Mouse (Mus musculus) CH12.LX (cell line): Measurements from ENCODE around the gene Gm21970. TPM values are rescaled to one million over a fixed set of nuclear protein-coding genes. Genes with fewer than 3 reads are reported as not detected.

Experiments used
- DNase-seq: peaks from one replicate; pipeline ENCODE4 v3.0.0-alpha.2; 2013; ENCODE audit errors: extremely low read depth
- H3K27ac ChIP-seq: 2 replicates; pipeline ENCODE4 v1.5.1; 2012; ENCODE audit warnings: low read depth, mild to moderate bottlenecking, control low read depth, moderate library complexity; ENCODE audit not compliant: insufficient read depth
- H3K27me3 ChIP-seq: replicated peaks from 2 replicates; pipeline ENCODE3; 2012; ENCODE audit warnings: inconsistent platforms
- H3K36me3 ChIP-seq, 2 experiments: replicated peaks in 1 of 2; 2 replicates each; pipeline versions ENCODE3 to v1.6.1; 2012; ENCODE audit warnings: inconsistent platforms in 1 of 2, low read length in 1 of 2, mild to moderate bottlenecking in 1 of 2, mixed read lengths in 1 of 2, moderate library complexity in 1 of 2; ENCODE audit not compliant: control insufficient read depth in 1 of 2, insufficient read depth in 1 of 2
- H3K4me1 ChIP-seq, 2 experiments: 2 replicates each; pipeline ENCODE4 v1.6.1; 2012; ENCODE audit warnings: inconsistent platforms in 1 of 2, moderate library complexity in 1 of 2; ENCODE audit not compliant: insufficient read depth in 2 of 2, control insufficient read depth in 1 of 2
- H3K4me2 ChIP-seq: 2 replicates; pipeline ENCODE4 v1.6.1; 2012; ENCODE audit warnings: low read depth, mild to moderate bottlenecking, control low read depth; ENCODE audit not compliant: poor library complexity, insufficient read depth, severe bottlenecking
- H3K4me3 ChIP-seq, 3 experiments: fragments of 150-350 bp in 1 of 3; sonication (generic) in 1 of 3; replicated peaks in 1 of 3; 2 replicates each; pipeline versions ENCODE3 to v1.5.1; 2011 to 2012; ENCODE audit warnings: low read depth in 2 of 3, low read length in 2 of 3, mild to moderate bottlenecking in 2 of 3, moderate library complexity in 2 of 3, control low read depth in 1 of 3, improper control_type of control experiment in 1 of 3, inconsistent platforms in 1 of 3, mixed read lengths in 1 of 3; ENCODE audit not compliant: poor library complexity in 1 of 3
- H3K79me2 ChIP-seq: replicated peaks from 2 replicates; pipeline ENCODE4 v1.6.1; 2012; ENCODE audit warnings: mild to moderate bottlenecking, moderate library complexity; ENCODE audit not compliant: control insufficient read depth, poor library complexity, insufficient read depth, severe bottlenecking; ENCODE audit errors: extremely low read depth
- H3K9ac ChIP-seq: 2 replicates; pipeline ENCODE4 v1.6.1; 2012; ENCODE audit warnings: low read depth, mild to moderate bottlenecking, control low read depth, moderate library complexity; ENCODE audit not compliant: insufficient read depth
- H3K9me3 ChIP-seq: replicated peaks from 2 replicates; pipeline ENCODE3; 2012; ENCODE audit warnings: low read length, inconsistent platforms, mixed read lengths
- BHLHE40 ChIP-seq: IDR thresholded peaks from 2 replicates; pipeline ENCODE4 v1.6.1; 2011; ENCODE audit warnings: mild to moderate bottlenecking, low read depth, low read length, improper control_type of control experiment
- CHD1 ChIP-seq: IDR thresholded peaks from 2 replicates; pipeline ENCODE4 v1.6.1; 2012; ENCODE audit warnings: low read depth, low read length, improper control_type of control experiment, inconsistent platforms
- CHD2 ChIP-seq: IDR thresholded peaks from 2 replicates; pipeline ENCODE4 v1.6.1; 2011; ENCODE audit warnings: low read length, improper control_type of control experiment
- CTCF ChIP-seq, 2 experiments: IDR thresholded peaks in 1 of 2; conservative IDR thresholded peaks in 1 of 2; 2 replicates each; pipeline ENCODE4 v1.5.1; 2011 to 2012; ENCODE audit warnings: low read depth in 2 of 2, low read length in 2 of 2, improper control_type of control experiment in 1 of 2, inconsistent platforms in 1 of 2, mild to moderate bottlenecking in 1 of 2, moderate library complexity in 1 of 2
- E2F4 ChIP-seq: IDR thresholded peaks from 2 replicates; pipeline ENCODE4 v1.6.1; 2011; ENCODE audit warnings: low read depth, low read length, improper control_type of control experiment; ENCODE audit not compliant: insufficient replicate concordance
- ELF1 ChIP-seq: IDR thresholded peaks from 2 replicates; pipeline ENCODE4 v1.6.1; 2014; ENCODE audit warnings: low read depth, mild to moderate bottlenecking, inconsistent platforms, low read length, improper control_type of control experiment
- EP300 ChIP-seq: IDR thresholded peaks from 2 replicates; pipeline ENCODE4 v1.6.1; 2011; ENCODE audit warnings: low read length, improper control_type of control experiment
- ETS1 ChIP-seq: conservative IDR thresholded peaks from 2 replicates; pipeline ENCODE4 v1.6.1; 2012; ENCODE audit warnings: low read depth, mild to moderate bottlenecking, inconsistent platforms, low read length, improper control_type of control experiment, moderate library complexity
- GABPA ChIP-seq: IDR thresholded peaks from 2 replicates; pipeline ENCODE4 v1.6.1; 2012; ENCODE audit warnings: low read depth, low read length, improper control_type of control experiment, inconsistent platforms; ENCODE audit not compliant: insufficient replicate concordance
- IRF4 ChIP-seq: IDR thresholded peaks from 2 replicates; pipeline ENCODE4 v1.6.1; 2014; ENCODE audit warnings: low read depth, mild to moderate bottlenecking, inconsistent platforms, low read length, improper control_type of control experiment
- JUN ChIP-seq: IDR thresholded peaks from 2 replicates; pipeline ENCODE4 v1.6.1; 2011; ENCODE audit warnings: low read depth, mild to moderate bottlenecking, low read length, improper control_type of control experiment, moderate library complexity; ENCODE audit not compliant: insufficient read depth
- JUND ChIP-seq: conservative IDR thresholded peaks from 2 replicates; pipeline ENCODE4 v1.6.1; 2011; ENCODE audit warnings: low read depth, low read length, improper control_type of control experiment
- KAT2A ChIP-seq: IDR thresholded peaks from 2 replicates; pipeline ENCODE4 v1.6.1; 2012; ENCODE audit warnings: low read length, improper control_type of control experiment, inconsistent platforms; ENCODE audit not compliant: insufficient replicate concordance
- MAFK ChIP-seq: IDR thresholded peaks from 2 replicates; pipeline ENCODE4 v1.6.1; 2011; ENCODE audit warnings: low read length, improper control_type of control experiment; ENCODE audit not compliant: insufficient replicate concordance
- MAX ChIP-seq: IDR thresholded peaks from 2 replicates; pipeline ENCODE4 v1.6.1; 2011; ENCODE audit warnings: low read length, improper control_type of control experiment
- MAZ ChIP-seq: IDR thresholded peaks from 2 replicates; pipeline ENCODE4 v1.6.1; 2012; ENCODE audit warnings: low read depth, mild to moderate bottlenecking, inconsistent platforms, low read length, improper control_type of control experiment, moderate library complexity
- MEF2A ChIP-seq: IDR thresholded peaks from 2 replicates; pipeline ENCODE4 v1.6.1; 2014; ENCODE audit warnings: low read depth, mild to moderate bottlenecking, inconsistent platforms, low read length, improper control_type of control experiment, borderline replicate concordance
- MXI1 ChIP-seq: IDR thresholded peaks from 2 replicates; pipeline ENCODE4 v1.6.1; 2011; ENCODE audit warnings: mild to moderate bottlenecking, low read depth, low read length, improper control_type of control experiment
- MYC ChIP-seq: IDR thresholded peaks from 2 replicates; pipeline ENCODE4 v1.6.1; 2011; ENCODE audit warnings: low read depth, mild to moderate bottlenecking, improper control_type of control experiment, low read length
- NRF1 ChIP-seq: IDR thresholded peaks from 2 replicates; pipeline ENCODE4 v1.6.1; 2014; ENCODE audit warnings: low read depth, mild to moderate bottlenecking, inconsistent platforms, low read length, improper control_type of control experiment, moderate library complexity
- POLR2A ChIP-seq: IDR thresholded peaks from 2 replicates; pipeline ENCODE4 v1.6.1; 2011; ENCODE audit warnings: low read depth, mild to moderate bottlenecking, improper control_type of control experiment, low read length
- POLR2AphosphoS2 ChIP-seq: IDR thresholded peaks from 2 replicates; pipeline ENCODE4 v1.6.1; 2011; ENCODE audit warnings: low read depth, low read length, improper control_type of control experiment
- RAD21 ChIP-seq: IDR thresholded peaks from 2 replicates; pipeline ENCODE4 v1.6.1; 2011; ENCODE audit warnings: low read depth, mild to moderate bottlenecking, low read length, improper control_type of control experiment, moderate library complexity
- SIN3A ChIP-seq: IDR thresholded peaks from 2 replicates; pipeline ENCODE4 v1.6.1; 2012; ENCODE audit warnings: low read length, improper control_type of control experiment, inconsistent platforms
- TBP ChIP-seq: conservative IDR thresholded peaks from 2 replicates; pipeline ENCODE4 v1.6.1; 2011; ENCODE audit warnings: low read depth, low read length, improper control_type of control experiment
- TCF12 ChIP-seq: IDR thresholded peaks from 2 replicates; pipeline ENCODE4 v1.6.1; 2014; ENCODE audit warnings: low read depth, mild to moderate bottlenecking, inconsistent platforms, low read length, improper control_type of control experiment
- UBTF ChIP-seq: IDR thresholded peaks from 2 replicates; pipeline ENCODE4 v1.6.1; 2012; ENCODE audit warnings: low read depth, mild to moderate bottlenecking, inconsistent platforms, low read length, improper control_type of control experiment, moderate library complexity
- USF2 ChIP-seq: conservative IDR thresholded peaks from 2 replicates; pipeline ENCODE4 v1.6.1; 2011; ENCODE audit warnings: low read depth, low read length, improper control_type of control experiment
- ZC3H11A ChIP-seq: IDR thresholded peaks from 2 replicates; pipeline ENCODE4 v1.6.1; 2012; ENCODE audit warnings: low read depth, mild to moderate bottlenecking, inconsistent platforms, low read length, improper control_type of control experiment
- ZKSCAN1 ChIP-seq: IDR thresholded peaks from 2 replicates; pipeline ENCODE4 v1.6.1; 2012; ENCODE audit warnings: low read depth, inconsistent platforms, low read length, improper control_type of control experiment, borderline replicate concordance
- ZNF384 ChIP-seq: IDR thresholded peaks from 2 replicates; pipeline ENCODE4 v1.6.1; 2012; ENCODE audit warnings: low read depth, low read length, improper control_type of control experiment, inconsistent platforms
- dilution Hi-C: fragments of 300-500 bp; cut with MboI; formaldehyde crosslinking; loops from 2 replicates; pipeline ENCODE4 v1.14.3; 2020; ENCODE audit warnings: low sequenced_read_pairs; ENCODE audit not compliant: extremely low pct_unique_long_range_greater_than_20kb, extremely low pct_ligation_motif_present
- in situ Hi-C: fragments of 300-500 bp; cut with MboI; formaldehyde crosslinking; loops from 3 replicates; pipeline ENCODE4 v1.14.3; 2019; ENCODE audit warnings: low sequenced_read_pairs, low pct_ligation_motif_present, low pct_unique_long_range_greater_than_20kb, mixed read lengths
- polyA plus RNA-seq: library from polyadenylated mRNA; unstranded; fragments of >175 nt; gene quantifications from 2 replicates; pipeline ENCODE4 v1.2.1, GENCODE M21; 2012; ENCODE audit warnings: low read depth; ENCODE audit not compliant: insufficient read length
- total RNA-seq, 2 experiments: library from RNA; depleted of rRNA; stranded (reverse); fragments of 300-350 nt in 1 of 2; fragments of >200 nt in 1 of 2; gene quantifications; 2 replicates each; pipeline ENCODE4 v1.2.3; 2012 to 2014

The Gm21970 gene
- total and polyA plus RNA-seq, 3 experiments: not detected

DNA sequence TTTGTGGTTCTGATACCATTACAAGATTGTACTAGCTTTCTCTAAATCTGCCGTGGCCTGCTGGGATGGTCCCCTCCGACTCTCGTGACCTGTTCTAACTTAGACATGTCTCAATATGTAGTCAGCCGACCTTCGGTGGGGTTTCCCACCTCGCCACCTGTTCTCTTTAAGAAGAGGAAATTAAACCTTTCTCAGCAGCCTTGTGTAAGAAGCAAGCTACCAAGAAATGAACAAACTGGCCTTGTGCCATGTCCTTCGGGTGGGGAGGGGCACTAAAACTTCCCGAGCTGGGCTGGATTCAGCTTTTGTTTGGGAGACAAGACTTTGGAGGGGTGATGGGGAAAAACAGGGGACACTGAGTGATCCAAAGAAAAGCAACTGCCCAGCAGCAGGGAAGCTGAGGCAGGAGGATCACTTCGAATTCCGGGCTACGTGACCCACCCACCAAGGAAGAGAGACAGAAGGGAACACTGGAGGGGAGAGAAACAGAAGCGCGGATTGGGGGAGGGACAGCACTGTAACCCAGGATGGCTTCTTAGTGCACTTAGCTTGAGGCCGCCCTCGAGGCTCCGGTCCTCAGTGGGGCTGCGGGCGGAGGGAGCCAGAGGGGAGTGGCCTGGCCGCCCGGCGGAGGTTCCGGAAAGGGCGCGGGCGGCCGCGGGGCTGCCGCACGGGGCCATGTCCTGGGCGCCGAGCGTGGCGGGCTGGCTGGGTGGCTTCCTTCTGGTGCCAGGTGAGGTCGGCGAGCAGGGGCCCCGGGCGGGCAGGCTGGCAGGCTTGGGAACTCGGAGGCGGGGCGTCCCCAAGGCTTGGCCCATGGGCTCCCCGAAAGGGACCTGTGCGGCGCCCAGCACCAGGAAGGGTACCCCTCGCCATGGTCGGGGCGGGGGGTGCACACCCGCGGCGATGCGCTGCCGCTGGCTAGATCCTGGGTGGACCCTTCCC lies 14.4 kb downstream of the Gm21970 start, which contains the start of gene Il10rb (continued):
- peak; percentile 82 for TF ChIP-seq POLR2A
- no peak; the same call in 1 of the 2 replicates for TF ChIP-seq ZNF384
- TF ChIP-seq USF2: no peak
- TF ChIP-seq JUND: no peak
- peak; percentile 93 for TF ChIP-seq MEF2A
- no peak for TF ChIP-seq GABPA
- no peak for TF ChIP-seq MAFK
- TF ChIP-seq IRF4: peak; percentile 84
- 0 out of 2 replicates have a peak, but pooled peaks have one; percentile 12 for TF ChIP-seq KAT2A
- TF ChIP-seq SIN3A: peak; percentile 85
- TF ChIP-seq MAX: peak; percentile 8; the same call in 1 of the 2 replicates
- TF ChIP-seq JUN: 0 out of 2 replicates have a peak, but pooled peaks have one; percentile 34
- TF ChIP-seq BHLHE40: peak; percentile 100
- TF ChIP-seq ZC3H11A: no peak
- peak; percentile 72 for TF ChIP-seq ELF1
- no peak; the same call in 1 of the 2 replicates for TF ChIP-seq POLR2AphosphoS2
- TF ChIP-seq CTCF (conservative IDR thresholded peaks at IDR 0.05 in 1 of 2, IDR thresholded peaks at IDR 0.05 in 1 of 2; ENCODE audit: low read depth in 2 of 2, low read length in 2 of 2): no peak

DNA sequence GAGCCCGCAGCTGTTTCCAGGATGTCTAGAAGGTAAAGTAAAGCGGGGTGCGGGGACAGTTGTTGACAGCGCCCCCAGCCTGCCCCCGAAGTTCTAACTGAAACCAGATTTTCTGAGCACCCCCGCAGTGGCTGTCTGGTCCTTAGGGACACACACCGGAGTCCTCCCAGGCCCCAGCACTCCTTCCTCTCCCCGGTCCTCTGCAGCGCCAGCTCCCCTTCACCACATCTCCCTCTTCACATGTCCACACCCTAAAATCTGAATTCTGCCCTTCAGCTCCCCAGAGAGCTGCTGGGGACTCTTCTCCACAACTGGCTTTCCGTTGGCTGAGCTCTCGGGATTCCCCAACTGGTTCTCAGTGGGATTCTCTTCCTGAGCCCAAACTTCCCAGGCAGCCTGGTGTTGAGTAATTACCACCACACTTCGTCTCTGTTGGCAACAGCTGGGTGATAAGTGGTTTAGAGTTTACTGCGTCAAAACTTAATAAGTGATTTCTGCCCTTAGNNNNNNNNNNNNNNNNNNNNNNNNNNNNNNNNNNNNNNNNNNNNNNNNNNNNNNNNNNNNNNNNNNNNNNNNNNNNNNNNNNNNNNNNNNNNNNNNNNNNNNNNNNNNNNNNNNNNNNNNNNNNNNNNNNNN lies 15.2 kb downstream of the Gm21970 start:
- Histone ChIP-seq H3K4me3 (peak overlapping the region; percentile 50 to 83 (median 76)), H3K4me2 (peak overlapping the region; percentile 98), H3K4me1 (peaks cover 20 to 73% of the 10 kb centered on the region in 2 experiments), H3K9ac (peak overlapping the region; percentile 88), H3K9me3 (no peaks in the 10 kb centered on the region), H3K27me3 (no peaks in the 10 kb centered on the region), H3K36me3 (peaks cover 26 to 66% of the 10 kb centered on the region in 2 experiments), H3K79me2 (peaks cover 4% of the 10 kb centered on the region), H3K27ac (peak overlapping the region; percentile 92)
- peak; percentile 90 for DNase-seq
- dilution Hi-C loops: no loop called here
- in situ Hi-C loops: no loop called here
- peak; percentile 84 for TF ChIP-seq MEF2A
- TF ChIP-seq GABPA: no peak
- no peak; the same call in 1 of the 2 replicates for TF ChIP-seq RAD21
- peak; percentile 85 for TF ChIP-seq BHLHE40
- 0 out of 2 replicates have a peak, but pooled peaks have one; percentile 40 for TF ChIP-seq TBP
- TF ChIP-seq MAX: peak; percentile 56
- no peak; the same call in 1 of the 2 replicates for TF ChIP-seq UBTF
- no peak for TF ChIP-seq ZNF384
- peak; percentile 85 for TF ChIP-seq EP300
- TF ChIP-seq NRF1: no peak
- TF ChIP-seq POLR2A: no peak
- TF ChIP-seq E2F4: no peak
- TF ChIP-seq MAZ: peak; percentile 61; the same call in 1 of the 2 replicates
- TF ChIP-seq JUND: no peak
- peak; percentile 40; the same call in 1 of the 2 replicates for TF ChIP-seq MYC
- peak; percentile 98 for TF ChIP-seq ETS1
- peak; percentile 73; the same call in 1 of the 2 replicates for TF ChIP-seq SIN3A
- TF ChIP-seq MXI1: no peak; the same call in 1 of the 2 replicates
- TF ChIP-seq IRF4: peak; percentile 83
- no peak for TF ChIP-seq ZKSCAN1
- TF ChIP-seq USF2: no peak
- no peak; the same call in 1 of the 2 replicates for TF ChIP-seq MAFK
- TF ChIP-seq ELF1: no peak
- TF ChIP-seq CHD2: peak; percentile 66; the same call in 1 of the 2 replicates
- TF ChIP-seq CHD1: peak; percentile 24; the same call in 1 of the 2 replicates
- TF ChIP-seq TCF12: peak; percentile 87
